Mouse (Mus musculus) E14TG2a.4 (cell line): ENCODE data around the gene Il1r1.

Source experiments
- CTCF ChIP-seq: conservative IDR thresholded peaks from 2 replicates; pipeline ENCODE4 v1.5.1; 2014; ENCODE audit warnings: low read length
- NANOG ChIP-seq: IDR thresholded peaks from 2 replicates; pipeline ENCODE4 v1.6.1; 2014; ENCODE audit warnings: borderline replicate concordance, low read length, mixed read lengths
- POU5F1 ChIP-seq: IDR thresholded peaks from 2 replicates; pipeline ENCODE4 v1.6.1; 2014; ENCODE audit warnings: low read length, borderline replicate concordance

DNA sequence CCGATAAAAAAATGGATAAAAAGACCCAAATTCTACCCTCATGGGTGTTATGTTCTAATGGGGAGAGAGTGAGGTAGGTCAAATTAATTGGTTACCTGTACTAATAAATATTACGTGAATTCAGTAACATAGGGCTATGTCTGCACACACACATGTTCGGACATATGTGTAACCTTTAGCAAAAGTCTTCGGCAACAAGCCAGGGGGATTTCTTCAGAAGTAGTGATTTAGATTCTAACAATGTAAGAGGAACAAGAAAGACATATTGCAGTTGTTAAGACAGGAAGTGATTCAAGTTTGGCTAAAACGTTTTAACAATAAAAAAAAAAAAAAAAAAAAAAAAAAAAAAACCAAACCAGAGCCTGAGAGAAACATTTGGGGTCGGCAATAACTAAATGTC is 27.6 kb downstream of the Il1r1 start:
- TF ChIP-seq CTCF = no peak
- no peak for TF ChIP-seq NANOG
- no peak for TF ChIP-seq POU5F1
